Mouse (Mus musculus) cerebellum, adult (tissue): ENCODE results near the gene Fuz.

Experiments
- ATAC-seq: cut with Nextera tagmentation; 2 replicates; pipeline ENCODE4 v1.9.2; 2017; ENCODE audit warnings: mild to moderate bottlenecking, moderate library complexity, mixed read lengths; ENCODE audit not compliant: insufficient number of reproducible peaks, low FRiP score, low TSS enrichment

The Fuz gene

GRCm38 (mm10) chr7:44884637-44885036 lies 11.2 kb upstream of the Fuz start:
- no peak for ATAC-seq

DNA sequence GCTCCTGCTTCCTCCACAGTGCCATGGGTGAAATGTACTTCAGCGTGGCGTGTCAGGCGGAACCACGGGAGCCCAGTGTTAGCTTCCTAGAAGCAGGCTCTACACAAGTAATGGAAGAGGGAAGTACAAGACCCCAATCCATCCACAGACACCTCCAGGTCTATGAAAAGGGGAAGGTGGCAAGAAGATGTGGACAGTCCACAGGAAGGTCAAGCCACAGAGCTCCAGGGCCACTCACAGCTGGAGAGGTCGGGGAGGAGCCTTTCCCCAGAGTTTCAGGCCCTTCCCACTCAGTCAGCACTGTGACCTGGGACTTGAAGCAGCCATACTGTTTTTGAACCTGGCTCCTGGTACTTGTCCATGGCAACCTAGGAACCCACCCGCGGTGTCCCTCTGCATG lies 8.9 kb upstream of the Fuz start:
- ATAC-seq: no peak

DNA sequence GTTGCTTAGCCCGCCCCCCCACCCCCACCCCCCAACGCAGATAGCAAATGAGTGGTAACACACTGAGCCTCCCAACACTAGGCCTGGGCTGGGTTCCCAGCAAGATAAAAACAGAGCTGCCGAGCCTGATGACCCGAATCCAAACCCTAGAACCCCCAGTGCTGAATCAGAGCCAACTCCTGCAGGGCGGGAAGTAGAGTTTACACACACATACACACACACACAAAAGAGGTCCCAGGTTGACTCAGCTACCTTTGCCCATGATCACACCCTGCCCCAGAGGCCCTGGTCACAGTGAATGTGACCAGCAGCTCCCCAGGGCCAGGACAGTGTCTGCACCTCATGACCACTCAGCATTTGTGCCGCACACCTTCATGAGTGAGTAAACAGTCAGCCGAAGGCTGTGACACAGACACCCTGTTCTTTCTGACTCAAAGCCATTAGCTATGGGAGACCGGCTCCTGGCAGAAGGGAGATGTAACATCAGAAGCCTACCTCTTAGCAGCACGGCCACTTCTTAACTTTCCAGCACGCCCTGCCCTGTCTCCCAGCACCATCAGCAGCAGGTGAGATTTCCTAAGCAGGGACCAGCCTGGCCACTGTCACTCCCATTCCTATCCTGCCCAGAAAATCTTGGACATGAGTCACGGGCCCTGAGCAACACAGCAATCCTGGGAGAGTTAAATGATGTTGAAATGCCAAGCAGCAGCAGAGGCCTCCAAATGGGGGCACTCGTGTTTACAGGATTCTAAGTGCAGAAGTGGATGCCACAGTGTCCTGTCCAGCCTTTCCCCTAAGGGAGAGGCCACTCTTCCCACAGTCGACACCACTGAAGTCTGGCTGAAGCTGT lies 7.4 kb upstream of the Fuz start:
- no peak for ATAC-seq

GRCm38 (mm10) chr7:44890180-44890579 lies 5.7 kb upstream of the Fuz start:
- no peak for ATAC-seq

DNA sequence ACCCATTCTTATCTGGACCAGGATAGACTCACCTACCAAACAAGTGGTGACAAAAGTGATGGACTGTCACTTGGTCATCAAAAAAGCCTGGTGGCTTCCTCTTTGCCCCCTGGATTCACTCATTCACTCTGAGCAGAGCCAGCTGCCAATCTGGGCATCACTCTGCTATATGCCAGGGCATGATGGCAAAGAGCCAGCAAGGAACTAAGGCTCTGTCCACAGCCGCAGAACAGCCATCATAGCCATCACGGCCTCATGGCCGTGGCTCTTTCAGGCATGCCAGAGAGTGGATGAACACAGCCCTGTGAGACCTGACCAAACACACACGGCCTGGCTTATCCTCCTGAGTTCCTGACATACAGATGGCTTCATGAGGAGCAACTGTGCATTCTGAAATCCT lies 5.1 kb upstream of the Fuz start:
- ATAC-seq: no peak

DNA sequence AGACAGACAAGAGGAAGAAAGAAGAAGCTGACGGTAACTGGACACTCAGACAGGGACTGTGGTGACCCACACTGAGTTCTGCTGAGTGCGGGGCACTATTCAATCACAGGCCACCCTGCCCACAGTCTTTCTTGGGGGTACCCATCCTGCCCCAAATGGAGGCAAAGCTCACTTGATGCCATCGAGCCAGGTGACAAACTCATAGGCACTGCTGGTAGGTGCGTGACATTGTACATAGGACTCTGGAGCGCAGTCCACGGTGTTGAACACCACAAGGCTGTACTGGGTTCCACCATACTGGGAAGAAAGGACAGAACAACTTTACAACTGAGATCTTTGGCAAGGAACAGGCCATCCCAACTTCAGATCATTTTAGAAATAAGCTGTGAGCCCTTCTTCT lies 4.3 kb upstream of the Fuz start:
- no peak for ATAC-seq

GRCm38 (mm10) chr7:44892276-44892921 lies 3.5 kb upstream of the Fuz start, which contains the start of gene Med25:
Med25 (minus strand) TSS chr7:44892712.
- ATAC-seq: peak; percentile 57; the same call in 1 of the 2 replicates

DNA sequence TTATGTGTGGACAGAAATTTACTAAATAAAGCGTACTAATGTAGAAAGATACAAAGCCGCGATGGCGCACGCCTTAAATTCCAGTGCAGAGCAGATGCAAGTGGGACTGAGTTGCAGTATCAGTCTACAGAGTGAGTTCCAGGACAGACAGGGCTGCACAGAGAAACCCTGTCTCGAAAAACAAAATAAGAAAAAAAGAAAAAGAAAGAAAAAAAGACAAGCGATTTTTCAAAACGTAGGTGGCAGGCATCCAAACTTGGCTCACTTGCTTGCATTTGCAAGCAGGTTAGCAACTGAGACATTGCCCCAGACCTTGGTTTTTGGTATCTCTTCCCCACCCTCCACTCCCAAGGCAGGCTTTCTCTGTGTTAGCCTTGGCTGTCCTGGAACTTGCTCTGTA lies 2.7 kb upstream of the Fuz start:
- no peak for ATAC-seq

- ATAC-seq: no peak
Measured at GRCm38 (mm10) chr7:44894175-44894574, 1.7 kb upstream of the Fuz start.

DNA sequence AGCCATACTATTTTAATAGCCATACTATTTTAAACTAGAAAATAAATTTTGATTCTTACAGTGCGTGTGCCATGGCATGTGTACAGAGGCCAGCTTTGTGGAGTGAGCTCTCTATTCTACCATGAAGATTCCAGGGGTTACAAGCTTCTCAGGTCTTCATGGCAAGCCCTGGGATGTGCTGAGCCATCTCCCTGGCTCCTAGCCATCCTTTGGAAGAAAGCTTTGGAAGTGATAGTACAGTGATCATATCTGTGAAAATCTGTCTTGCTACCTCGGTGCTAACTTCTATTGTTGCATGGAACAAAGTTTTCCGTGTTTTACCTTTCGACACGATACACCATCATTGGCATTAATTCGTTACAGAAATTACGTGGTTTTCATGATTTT lies 680 bp upstream of the Fuz start:
- ATAC-seq: no peak

GRCm38 (mm10) chr7:44896499-44896898 lies 620 bp downstream of the Fuz start:
- ATAC-seq: no peak

DNA sequence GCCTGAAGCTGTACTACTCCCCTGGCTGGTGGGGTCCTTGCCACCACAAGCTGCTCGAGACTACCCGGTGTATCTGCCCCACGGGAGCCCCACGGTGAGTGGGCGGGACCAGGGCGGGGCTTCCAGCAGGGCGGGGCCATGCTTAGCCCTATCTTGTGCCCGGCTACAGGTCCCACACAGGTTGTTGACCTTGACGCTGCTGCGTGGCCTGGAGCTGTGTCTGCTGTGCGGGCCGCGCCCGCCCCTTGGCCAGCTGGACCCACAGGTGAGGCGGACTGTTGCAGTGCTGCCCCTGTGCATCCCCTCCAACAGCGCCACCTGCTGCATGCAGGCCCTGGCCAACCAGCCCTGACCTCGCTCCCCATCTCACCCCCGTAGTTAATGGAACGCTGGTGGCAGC lies 2.7 kb downstream of the Fuz start:
- ATAC-seq: no peak

GRCm38 (mm10) chr7:44900632-44901031 lies 4.8 kb downstream of the Fuz start:
- no peak for ATAC-seq

GRCm38 (mm10) chr7:44901230-44901722 lies 5.4 kb downstream of the Fuz start:
- no peak for ATAC-seq

- ATAC-seq: no peak
Measured at GRCm38 (mm10) chr7:44905430-44905829, 9.6 kb downstream of the Fuz start.

- no peak for ATAC-seq
Measured at GRCm38 (mm10) chr7:44908706-44909476, 13.0 kb downstream of the Fuz start.

GRCm38 (mm10) chr7:44914396-44914795 lies 18.5 kb downstream of the Fuz start:
- no peak for ATAC-seq

- no peak for ATAC-seq
Measured at GRCm38 (mm10) chr7:44915314-44915713, 19.4 kb downstream of the Fuz start.

- ATAC-seq: no peak
Measured at GRCm38 (mm10) chr7:44916191-44916590, 20.3 kb downstream of the Fuz start.

GRCm38 (mm10) chr7:44916881-44917280 lies 21.0 kb downstream of the Fuz start:
- ATAC-seq: no peak

GRCm38 (mm10) chr7:44918219-44918618 lies 22.3 kb downstream of the Fuz start:
- ATAC-seq: no peak
